Mouse (Mus musculus) adrenal gland, postnatal 4 days (tissue): ENCODE data around the gene Mpc2. TPM values are rescaled to one million over a fixed set of nuclear protein-coding genes. Genes with fewer than 3 reads are reported as not detected.

Experiments used
- DNase-seq, 2 experiments: peaks; one replicate each; pipeline ENCODE4 v3.0.0; 2021 to 2022; ENCODE audit warnings: low spot score in 2 of 2, mixed read lengths in 2 of 2
- long read RNA-seq, 2 experiments: library from polyadenylated mRNA; stranded (forward); transcript quantifications; one replicate each; pipeline ENCODE4 v2.0.0; 2021
- total RNA-seq, 2 experiments: library from RNA; stranded (reverse); gene quantifications; 2 replicates each; pipeline ENCODE4 v1.2.3; 2021

Gene Mpc2
- 100 to 1,000 TPM; 113 to 122 TPM for total RNA-seq
- long read RNA-seq, experiment 1, transcript Mpc2-201 (5 exons, 1,025 nt), result major isoform, 136 of 143 reads
- long read RNA-seq, experiment 1, partial matches to known transcripts, result 1 of 143 reads
- long read RNA-seq, experiment 1, other reads (novel, unspliced or antisense), result 2 of 143 reads
- long read RNA-seq, experiment 2, transcript Mpc2-201 (5 exons, 1,025 nt), result major isoform, 109 of 116 reads
- long read RNA-seq, experiment 2, partial matches to known transcripts, result 3 of 116 reads
- long read RNA-seq, experiment 2, other reads (novel, unspliced or antisense), result 4 of 116 reads

DNA sequence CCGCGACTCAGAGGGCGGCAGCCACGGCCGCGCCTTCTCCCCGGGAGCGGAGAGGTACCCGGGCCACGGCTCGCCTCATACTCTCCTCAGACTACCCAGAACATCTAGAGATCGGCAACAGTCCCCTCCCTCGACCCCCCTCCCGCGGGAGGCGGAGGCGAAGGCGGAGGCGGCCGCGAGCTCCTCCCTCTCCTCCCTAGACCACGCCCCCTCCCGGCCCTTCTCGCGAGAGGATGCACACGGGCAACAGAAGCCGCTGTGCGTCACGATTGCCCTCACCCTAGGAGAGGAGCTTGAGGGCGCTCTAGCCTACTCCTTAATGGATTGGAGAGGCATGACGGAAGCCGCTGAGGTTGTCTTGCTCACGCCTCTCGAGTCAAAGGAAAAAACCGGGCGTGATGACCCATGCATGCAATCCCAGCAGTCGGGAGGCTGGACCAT lies at the start of gene Mpc2, which contains the start of gene Dcaf6:
Mpc2 (plus strand) TSS at position 278 of the 441 bp plus-strand sequence.
Dcaf6 (minus strand) TSS at position 116 of the 441 bp plus-strand sequence.
- DNase-seq, result peak; percentile 100

DNA sequence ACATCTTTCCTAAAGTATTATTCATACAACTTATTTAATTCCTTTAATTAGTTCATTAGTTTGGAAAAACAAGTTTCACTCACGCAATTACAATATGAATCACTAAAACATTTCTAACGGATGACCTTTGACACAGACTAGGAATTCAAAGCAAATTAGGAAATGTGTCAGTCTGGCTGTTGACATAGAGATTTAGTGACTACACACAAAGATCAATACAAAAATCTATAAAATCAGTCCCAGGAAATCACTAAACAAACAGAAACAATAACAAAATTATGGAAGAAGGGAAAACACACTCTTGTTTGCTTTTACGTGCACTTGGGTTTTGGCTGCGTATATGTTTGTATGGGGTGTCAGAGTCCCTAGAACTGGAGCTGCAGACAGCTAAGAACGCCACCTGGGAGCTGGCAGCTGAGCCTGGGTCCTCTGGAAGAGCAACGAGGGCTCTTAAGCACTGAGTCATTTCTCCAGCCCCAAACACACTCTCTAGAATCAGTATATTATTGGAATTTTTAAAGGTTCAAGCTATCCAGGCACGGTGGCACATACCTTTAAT lies 39.0 kb upstream of the Mpc2 start:
- no peak for DNase-seq

DNA sequence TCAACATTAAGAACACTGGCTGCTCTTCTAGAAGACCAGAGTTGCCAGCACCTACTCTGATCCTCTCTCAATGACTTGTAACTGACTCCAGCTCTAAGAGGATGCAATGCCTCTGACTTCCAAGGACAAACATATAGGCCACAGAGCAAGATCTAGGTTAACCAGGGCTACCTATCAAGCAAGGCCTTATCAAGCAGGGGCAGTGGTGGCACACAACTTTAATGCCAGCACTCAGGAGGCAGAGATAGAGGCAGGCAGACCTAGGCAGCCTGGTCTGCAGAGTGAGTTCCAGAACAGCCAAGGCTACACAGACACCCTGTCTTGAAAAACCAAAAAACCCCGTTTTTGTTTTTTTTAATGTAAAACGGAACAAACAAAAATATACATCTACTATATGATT lies 34.2 kb upstream of the Mpc2 start:
- DNase-seq, result no peak

DNA sequence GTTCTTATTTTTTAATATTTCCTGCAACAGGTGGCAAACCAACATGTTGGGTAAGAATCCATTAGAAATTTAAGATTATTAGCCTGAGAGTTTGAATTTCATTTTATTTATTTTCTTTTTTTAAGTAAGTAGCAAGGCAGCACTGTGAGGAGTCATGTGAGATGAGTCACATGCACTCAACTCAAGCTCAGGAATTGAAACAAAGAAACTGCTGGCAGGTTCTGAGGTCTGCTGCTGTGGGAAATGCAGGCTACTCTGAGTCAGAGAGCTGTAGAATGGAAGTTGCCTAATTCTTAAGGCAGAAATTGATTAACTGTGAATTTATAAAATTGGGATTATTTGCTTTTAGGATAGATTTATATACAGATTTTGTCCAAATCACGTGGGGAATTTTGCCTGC lies 27.6 kb upstream of the Mpc2 start:
- no peak for DNase-seq

DNA sequence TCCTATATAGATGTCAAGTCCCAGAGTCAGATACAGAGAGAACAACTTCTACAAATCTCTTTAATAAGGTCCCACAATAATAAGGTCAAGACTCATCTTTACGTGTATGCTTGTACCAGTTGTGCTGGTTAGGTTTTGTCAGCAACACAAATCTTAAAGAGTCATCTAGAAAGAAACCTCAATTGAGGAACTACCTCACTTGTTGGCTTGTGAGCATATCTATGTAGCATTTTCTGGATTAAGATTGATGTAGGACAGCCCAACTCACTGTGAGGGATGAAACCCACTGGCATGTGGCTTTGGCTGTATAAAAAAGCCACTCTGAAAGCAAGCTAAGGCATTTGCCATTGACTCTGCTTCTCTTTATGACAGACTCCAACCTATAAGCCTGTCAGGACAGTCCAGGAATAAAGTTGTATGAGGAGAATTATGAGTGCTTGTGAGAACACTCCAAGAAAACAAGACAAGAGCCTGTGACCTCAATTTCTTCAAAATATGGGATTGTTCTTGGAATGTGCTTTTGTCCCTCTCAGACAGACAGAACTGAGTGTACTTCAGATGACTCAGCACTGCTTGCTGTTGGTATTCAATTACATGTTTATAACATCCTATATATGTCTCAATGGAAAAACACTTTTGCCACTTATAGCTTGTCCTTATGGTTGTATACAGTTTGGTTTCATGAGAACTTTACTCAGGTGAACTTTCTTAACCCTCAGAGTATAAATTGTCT lies 22.0 kb upstream of the Mpc2 start:
- DNase-seq, result no peak

DNA sequence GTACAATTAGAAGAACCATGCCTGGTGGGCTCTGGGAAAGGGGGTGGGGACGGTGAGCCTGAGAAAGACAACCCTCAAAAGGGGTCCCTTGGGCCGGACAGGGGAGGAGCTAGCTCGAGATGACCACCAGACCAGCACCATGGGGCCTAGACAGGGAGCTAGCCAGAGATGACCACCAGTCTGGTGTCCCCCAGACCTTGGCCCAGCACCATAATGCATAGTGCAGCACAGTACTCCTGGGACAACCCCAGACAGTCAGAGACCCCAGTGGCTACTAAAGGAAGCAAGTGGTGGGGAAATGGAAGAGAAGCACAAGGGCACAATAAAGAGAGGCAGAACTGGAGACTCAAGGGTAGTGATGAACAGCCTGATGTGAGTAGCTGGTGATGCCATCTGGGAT lies 19.6 kb upstream of the Mpc2 start:
- DNase-seq, result no peak

DNA sequence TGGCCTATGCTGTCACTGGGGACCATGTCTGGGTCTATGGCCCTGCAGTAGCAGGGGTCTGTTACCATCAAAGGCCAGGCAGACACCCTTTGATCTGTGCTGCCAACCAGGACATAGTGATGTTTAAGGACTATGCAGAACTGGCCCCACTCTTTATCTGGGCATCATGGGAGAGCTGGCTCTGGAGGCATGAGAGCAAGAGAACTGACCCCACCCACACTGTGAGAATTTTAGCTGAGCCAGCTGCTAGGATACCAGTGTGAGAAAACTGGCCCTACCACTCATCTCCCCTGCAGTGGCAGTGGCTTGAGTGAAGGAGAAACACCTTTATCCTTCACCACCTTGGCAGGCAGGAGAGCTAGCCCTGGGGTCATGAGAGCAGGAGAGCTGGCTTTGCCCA lies 19.2 kb upstream of the Mpc2 start:
- no peak for DNase-seq

DNA sequence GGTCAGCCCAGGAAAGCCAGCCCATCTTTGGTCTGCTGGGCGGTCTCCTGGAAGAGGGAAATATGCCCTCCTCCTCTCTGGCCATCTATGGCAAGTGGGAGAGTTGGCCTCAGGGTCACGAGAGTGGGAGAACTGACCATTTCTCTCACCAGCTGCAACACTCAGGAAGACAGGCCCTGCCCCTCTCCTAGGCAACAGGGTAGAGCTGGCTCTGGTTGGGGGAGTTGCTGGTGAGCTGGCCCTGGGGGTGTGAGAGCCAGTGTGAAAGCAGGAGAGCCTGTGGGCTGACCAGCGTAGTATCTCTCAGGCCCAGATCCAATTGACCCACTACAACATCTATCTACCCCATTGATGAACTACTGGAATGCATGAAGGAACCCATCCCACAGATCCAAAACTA lies 18.7 kb upstream of the Mpc2 start:
- no peak for DNase-seq

DNA sequence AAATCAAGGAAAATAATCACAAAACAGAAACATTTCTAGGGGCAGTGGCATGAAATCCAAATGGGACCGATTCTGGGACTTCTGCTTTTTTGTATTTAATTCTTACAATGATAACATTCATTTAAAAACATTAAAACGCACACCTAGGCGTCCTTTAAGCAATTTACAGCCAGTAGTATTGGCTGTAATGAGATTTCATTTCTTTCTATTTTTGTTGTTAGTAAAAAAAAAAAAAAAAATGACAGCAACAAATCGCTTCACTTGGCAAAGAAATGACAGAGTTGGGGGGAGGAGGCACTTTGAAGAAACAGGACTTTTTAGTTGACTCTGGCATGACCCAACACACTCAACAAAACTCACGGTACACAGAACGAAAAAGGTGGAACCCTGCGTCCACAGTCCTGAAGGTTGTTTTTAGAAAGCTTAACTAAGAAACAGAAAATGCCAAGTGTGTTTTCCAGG lies 1.4 kb upstream of the Mpc2 start:
- DNase-seq, result no peak

DNA sequence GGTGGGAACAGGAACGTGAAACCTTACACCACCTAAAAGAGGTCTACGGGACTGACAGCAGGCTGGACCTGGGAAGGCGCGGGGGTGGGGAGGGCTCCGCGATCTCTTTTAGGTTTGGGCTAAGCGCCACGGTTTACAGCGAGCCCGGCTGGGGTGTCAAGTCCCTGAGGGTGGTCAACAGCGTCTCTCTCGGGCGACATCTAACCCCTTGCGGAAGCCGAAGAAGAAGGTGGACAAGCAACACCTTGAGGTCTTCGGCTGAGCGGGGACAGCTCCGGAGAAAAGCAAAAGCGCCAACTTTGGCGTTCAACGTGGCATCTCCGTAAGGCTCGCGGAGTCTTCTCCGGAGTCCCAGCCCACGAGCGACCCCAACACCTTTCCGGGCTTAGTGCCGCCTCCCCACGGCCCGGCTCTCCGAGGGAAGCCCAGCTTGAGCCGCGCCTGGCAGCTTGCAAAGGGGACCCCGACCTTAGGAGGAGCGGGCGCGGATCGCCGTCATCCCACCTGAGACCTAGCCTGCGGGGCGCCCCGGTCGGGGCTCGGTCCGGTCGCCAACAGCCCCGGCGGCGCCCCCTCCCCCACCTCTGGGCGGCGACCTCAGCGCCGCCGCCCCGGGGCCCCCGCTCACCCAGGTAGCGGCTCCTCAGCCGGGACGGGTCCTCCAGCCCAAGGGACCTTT lies 795 bp upstream of the Mpc2 start:
- DNase-seq, result peak; percentile 30 to 41

DNA sequence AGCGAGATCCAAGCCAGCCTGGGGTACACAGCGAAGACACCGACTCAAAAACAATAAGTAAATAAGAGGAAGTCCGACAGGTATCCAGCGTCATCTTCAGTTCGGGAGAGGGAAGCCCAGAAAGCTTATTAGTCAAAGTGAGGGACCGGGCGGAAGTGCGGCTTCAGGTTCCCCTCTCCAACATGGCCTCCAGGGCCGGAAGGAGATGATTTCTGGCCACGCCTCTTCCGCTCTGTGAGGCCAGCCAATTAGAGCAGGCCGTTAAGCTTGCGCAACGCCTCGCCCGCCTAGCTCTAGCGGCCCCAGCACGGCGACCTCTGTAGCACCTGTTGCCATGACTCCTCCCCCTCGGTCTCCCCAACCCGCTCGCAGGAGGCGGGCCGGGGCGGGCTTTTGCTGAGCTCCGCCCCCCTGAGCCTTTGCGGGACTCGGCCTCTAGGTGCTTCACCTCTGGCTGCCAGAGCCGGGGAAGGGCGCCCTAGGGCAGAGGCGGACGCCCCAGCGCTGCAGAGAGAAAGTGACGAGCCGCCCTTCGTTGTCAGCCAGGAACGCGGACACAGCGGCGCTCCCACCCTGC lies 452 bp downstream of the Mpc2 start:
- DNase-seq, result peak; percentile 95 to 98

DNA sequence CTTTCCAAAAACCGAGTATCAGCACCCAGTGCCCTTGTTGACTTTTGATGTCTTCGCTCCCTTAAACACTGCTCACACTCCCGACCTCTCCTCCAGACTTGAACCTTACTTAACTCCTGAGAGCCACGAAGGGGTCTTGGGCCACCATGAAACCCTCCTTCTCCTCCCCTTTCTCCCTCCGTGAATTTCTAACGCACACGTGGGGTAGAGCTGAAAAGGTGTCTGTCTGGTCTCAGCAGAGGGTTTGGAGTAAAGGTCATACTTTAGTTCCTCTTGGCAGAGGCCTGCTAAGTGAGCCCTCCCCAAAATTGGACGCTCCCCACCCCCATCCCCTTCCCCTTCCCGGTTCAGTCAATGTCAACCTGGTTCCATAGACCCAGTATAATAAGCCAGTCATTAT lies 1.2 kb downstream of the Mpc2 start:
- no peak for DNase-seq

DNA sequence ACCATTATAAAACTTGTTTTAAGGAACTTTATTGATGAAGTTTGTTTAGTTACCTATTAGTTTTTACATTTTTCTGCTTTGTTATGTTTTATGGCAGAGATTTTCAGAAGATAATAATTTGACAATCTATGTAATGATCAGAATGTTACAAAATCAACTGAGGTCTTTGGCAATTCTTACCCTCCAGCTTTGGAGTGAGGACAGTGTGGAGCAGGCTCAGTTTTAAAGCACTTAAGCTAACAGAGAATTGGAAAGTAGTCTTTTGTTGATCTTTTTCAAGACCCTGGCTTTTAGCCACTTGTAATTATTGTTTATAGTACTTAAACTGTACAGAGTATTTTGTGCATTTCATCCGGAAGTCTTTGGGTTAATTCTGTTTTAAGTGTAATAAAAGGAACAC lies 2.4 kb downstream of the Mpc2 start:
- no peak for DNase-seq

DNA sequence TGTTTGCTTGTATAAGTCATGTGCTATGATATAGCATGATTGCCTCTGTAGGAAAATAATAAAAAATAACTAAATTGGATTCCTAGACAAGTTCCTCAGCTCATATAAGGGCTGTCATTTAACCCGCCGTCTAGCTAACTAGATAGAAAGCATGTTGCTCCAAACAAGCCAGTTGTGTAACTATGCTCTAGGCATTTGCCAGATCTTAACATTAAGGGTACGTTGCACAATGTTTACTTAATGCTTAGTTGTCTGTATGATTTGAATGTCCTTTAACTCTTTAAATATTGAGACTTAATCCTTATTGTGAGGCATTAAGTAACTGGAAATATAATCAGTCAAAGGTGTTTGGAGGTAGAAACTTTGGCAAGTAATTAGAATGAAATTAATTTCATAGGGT lies 4.1 kb downstream of the Mpc2 start:
- no peak for DNase-seq

DNA sequence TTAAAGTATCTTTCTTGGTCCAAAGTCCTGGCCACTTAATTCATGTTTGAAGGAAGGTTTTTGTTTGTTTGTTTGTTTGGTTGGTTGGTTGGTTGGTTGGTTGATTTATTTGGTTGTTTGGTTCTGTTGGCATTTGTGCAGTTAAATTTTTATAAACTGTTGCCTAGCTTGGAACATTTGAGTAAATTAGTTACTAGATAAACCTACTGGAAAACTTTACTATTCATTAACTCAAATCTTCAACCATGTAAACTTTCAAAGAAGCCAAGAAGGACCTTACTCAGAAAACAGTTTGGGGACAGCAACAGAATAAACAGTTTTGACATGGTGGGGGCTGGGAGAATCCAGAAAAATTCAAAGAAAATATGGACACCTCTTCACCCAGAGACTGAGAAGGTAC lies 8.5 kb downstream of the Mpc2 start:
- DNase-seq, result no peak

DNA sequence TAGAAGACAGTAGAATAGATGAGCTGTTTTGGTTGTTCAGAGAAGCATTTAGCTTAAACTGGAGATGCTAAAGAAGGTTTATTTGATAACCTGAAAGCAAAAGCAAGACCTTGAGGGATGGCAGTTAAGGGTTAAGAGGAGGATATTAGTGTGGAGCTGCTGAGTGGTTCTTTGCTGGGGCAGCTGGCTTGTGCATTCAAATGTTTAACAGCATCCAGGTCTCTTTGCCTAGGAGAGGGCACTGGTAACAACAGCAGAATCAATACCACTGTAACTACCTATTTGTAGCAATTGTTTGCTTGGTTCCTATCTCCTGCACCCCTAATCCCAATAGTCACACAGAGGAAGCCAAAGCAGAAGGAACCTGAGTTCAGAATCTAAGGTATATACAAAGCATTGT lies 9.3 kb downstream of the Mpc2 start:
- no peak for DNase-seq

DNA sequence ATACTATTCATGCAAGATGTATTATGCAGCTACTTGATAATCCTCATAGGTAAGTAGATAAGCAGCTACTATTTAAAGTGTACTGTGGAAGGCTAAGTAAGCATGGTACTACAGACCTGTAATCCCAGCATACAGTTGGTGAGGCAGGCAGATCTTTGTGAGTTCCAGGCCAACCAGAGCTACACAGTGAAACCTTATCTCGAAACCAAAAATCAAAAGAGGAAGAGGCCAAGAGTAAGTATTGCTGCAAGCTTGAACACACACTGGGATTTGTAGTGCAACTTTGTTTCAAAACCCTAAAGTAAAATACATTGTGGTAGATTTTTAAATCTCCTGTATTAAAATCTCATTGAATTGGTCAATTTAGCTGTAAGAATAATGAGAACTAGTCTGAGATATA lies 11.1 kb downstream of the Mpc2 start:
- DNase-seq, result no peak

DNA sequence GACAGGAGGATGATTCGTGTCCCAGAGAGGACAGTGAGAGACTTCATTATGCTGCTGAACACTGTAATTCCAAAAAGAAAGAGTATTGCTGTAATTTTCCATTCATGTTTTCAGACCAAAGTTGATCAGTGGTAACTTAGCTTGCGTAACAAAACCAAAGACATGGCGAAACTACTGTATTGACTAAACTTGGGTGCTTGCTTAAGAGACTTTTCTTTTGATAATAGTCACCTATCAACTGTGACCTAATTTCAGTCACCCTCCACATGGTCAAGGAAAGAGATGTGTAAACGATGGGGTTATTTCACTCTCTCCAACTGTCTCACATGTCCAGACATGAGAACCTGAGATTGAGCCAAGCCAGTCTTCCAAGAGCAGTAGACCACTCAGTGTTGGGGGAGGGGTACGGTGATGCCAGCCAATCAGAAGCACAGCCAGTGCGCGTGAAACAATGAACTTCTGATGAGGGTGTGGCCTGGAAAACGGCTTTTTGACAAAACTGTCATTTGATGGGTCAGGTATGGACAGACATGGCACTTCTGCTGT lies 24.3 kb downstream of the Mpc2 start, which contains the start of gene Adcy10:
Adcy10 (plus strand) TSS at position 496 of the 546 bp plus-strand sequence.
- no peak for DNase-seq

DNA sequence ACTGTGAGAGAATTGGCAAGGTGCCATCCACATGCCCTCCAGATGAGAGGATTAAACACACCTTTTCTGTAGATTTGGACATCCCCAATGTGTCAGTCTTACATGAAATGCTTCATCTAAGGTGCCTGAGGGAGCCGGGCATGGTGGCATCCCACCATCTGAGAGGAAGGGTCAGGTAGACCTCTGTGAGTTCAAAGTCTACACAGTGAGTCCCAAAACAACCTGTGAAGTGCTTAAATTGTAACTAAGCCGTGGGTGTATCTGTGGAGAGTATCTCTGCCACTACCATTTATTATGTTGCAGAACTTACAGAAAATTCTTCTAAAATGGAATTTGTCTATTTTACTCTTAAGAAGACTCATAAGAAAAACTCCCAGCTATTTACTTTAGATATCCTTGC lies 25.7 kb downstream of the Mpc2 start:
- DNase-seq, result no peak

DNA sequence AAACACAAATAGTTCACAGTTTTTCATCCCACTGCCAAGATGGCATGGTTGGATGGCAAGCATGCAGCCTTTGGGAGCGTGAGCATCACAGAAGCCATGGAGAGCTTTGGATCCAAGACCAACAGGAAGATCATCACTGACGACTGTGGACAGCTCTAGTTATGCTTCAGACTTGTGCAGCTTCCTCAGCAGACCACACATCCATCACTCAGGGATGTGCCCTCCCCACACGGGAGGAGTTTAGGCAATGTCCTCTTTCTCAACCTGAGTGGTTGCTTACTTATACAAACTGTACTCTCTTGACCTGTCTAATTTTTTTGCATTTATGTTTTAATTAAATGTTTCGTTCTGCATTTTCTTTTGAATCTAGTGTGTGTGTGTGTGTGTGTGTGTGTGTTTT lies 28.8 kb downstream of the Mpc2 start:
- no peak for DNase-seq

DNA sequence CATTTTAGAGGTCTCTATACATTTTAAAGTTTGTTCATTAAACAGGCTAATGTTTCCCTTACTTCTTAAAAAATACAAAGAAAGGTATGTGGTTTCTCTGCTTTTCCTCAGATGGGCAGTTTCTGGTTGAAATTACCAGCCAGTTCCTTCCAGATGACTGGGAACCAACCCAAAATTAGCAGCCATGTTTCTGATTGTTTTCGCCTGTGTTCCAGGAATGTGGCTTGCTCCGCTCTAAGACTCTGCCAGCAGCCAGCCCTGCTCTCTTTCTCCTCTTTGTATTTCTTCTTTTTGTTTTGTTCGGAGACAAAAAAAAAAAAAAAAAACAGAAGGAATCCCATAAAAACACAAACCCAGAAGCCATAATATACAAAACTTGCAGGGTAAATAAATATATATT lies 38.4 kb downstream of the Mpc2 start:
- no peak for DNase-seq
